ENCODE assay signal across 26 mouse cellular contexts in the genomic region with DNA sequence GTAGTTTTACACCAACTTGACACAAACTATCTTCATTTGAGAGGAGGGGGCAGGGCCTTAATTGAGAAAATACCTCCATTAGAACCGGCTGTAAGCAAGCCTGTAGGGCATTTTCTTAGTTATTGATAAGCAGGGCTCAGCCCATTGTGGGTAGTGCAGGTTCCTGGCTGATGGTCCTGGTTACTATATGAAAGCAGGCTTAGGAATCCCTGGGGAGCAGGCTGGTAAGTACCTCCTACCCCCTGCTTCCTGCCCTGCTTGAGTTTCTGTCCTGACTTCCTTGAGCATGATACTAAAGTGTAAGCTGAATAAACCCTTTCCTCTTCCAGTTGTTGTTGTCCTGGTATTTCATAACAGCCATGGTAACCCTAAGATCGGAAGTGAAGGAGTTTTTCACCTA.
"Had no signal": no experiment of that assay in that cellular context is flagged by ENCODE, and none has a peak within 500 bp of the region (broad histone marks: within the 10 kb centered on the region; RNA-seq: fewer than 3 reads in every experiment).

No protein-coding gene starts in this region.

- ATAC-seq: hindbrain, embryonic 16.5 days; inflammation-experienced regulatory T-cells, adult 6 months; intestine, embryonic 15.5 days; intestine, postnatal 0 days had no signal

- H3K4me1 ChIP-seq: hindbrain, embryonic 10.5 days; limb, embryonic 15.5 days had no signal

- H3K9ac ChIP-seq: heart, embryonic 13.5 days; heart, embryonic 15.5 days; hindbrain, embryonic 12.5 days; hindbrain, embryonic 14.5 days; intestine, embryonic 15.5 days; limb, embryonic 13.5 days; limb, embryonic 15.5 days had no signal

- DNase-seq: gastrocnemius, adult 2 months; gastrocnemius, postnatal 10 days; gastrocnemius, postnatal 25 days; heart, adult 18-20 months; heart, postnatal 4 days; kidney, adult 18-20 months; kidney, adult 8-10 months; kidney, postnatal 10 days; kidney, postnatal 25 days; kidney, postnatal 4 days; layer of hippocampus, adult 9-11 months; layer of hippocampus, postnatal 36 days; left cerebral cortex, postnatal 4 days had no signal

- H3K36me3 ChIP-seq: heart, embryonic 13.5 days; heart, embryonic 15.5 days; hindbrain, embryonic 10.5 days; hindbrain, embryonic 12.5 days; intestine, embryonic 15.5 days; limb, embryonic 13.5 days; limb, embryonic 15.5 days had no signal

- H3K9me3 ChIP-seq: heart, embryonic 13.5 days; heart, embryonic 15.5 days; hindbrain, embryonic 10.5 days; hindbrain, embryonic 12.5 days; intestine, embryonic 15.5 days; limb, embryonic 13.5 days; limb, embryonic 15.5 days had no signal

- H3K27me3 ChIP-seq: heart, embryonic 13.5 days; heart, embryonic 15.5 days; hindbrain, embryonic 12.5 days; intestine, embryonic 15.5 days; limb, embryonic 13.5 days; limb, embryonic 15.5 days had no signal

- H3K27ac ChIP-seq: gastrocnemius, adult 2 months; heart, embryonic 13.5 days; heart, embryonic 15.5 days; hindbrain, embryonic 10.5 days; hindbrain, embryonic 12.5 days; hindbrain, embryonic 14.5 days; intestine, embryonic 15.5 days; layer of hippocampus, adult 2 months; limb, embryonic 13.5 days; limb, embryonic 15.5 days had no signal

- H3K4me3 ChIP-seq: gastrocnemius, adult 2 months; heart, embryonic 13.5 days; heart, embryonic 15.5 days; hindbrain, embryonic 10.5 days; hindbrain, embryonic 12.5 days; intestine, embryonic 15.5 days; layer of hippocampus, adult 2 months; limb, embryonic 13.5 days; limb, embryonic 15.5 days had no signal

- H3K4me2 ChIP-seq: heart, embryonic 11.5 days; heart, embryonic 13.5 days; heart, embryonic 15.5 days; hindbrain, embryonic 12.5 days; hindbrain, embryonic 14.5 days; intestine, embryonic 15.5 days; limb, embryonic 13.5 days; limb, embryonic 15.5 days had no signal
